Mouse (Mus musculus): ENCODE data around the gene Rspry1. TPM values are rescaled to one million over a fixed set of nuclear protein-coding genes. Genes with fewer than 3 reads are reported as not detected.
A peak's percentile ranks its signal among the peaks of the same experiment; 100 is the strongest.

The Rspry1 gene
- polyA plus RNA-seq (2012; rRNA removed): 11.5 TPM in 2 replicates

GRCm38 (mm10) chr8:94601607-94602385, at the start of gene Rspry1, which contains the start of gene Fam192a:
Rspry1 (plus strand) TSS chr8:94601937.
Fam192a (minus strand) TSS chr8:94601997.
- H3K36me3 ChIP-seq (ENCODE audit: control insufficient read depth, insufficient read depth, low read length): no peaks in the 10 kb centered on the region
- H3K27me3 ChIP-seq (replicated peaks; ENCODE audit: control insufficient read depth, insufficient read depth, low read length): no peaks in the 10 kb centered on the region
- peak; percentile 100 for DNase-seq
- peak within 1 kb of the TSS; percentile 86 for H3K4me3 ChIP-seq (ENCODE audit: insufficient read depth, low read depth, low read length)
- H3K4me1 ChIP-seq (ENCODE audit: control insufficient read depth, insufficient read depth, low read length): peaks cover 8% of the 10 kb centered on the region; the same call in 1 of the 2 replicates
- TF ChIP-seq POLR2A (IDR thresholded peaks at IDR 0.05; ENCODE audit: low read depth, low read length) (peak; percentile 75), CTCF (conservative IDR thresholded peaks at IDR 0.05; ENCODE audit: insufficient read depth, insufficient read length, low read depth, low read length) (no peak)
- peak within 1 kb of the TSS; percentile 80 for H3K27ac ChIP-seq (ENCODE audit: insufficient read depth, low read depth, low read length)
- WGBS: under 1% methylated on average over 55 of the region's 55 CpGs

GRCm38 (mm10) chr8:94552696-94553095, 49.0 kb upstream of the Rspry1 start:
- no peaks in the 10 kb centered on the region for H3K27me3 ChIP-seq (replicated peaks; ENCODE audit: control insufficient read depth, insufficient read depth, low read length)
- no peak overlapping the region for H3K27ac ChIP-seq (ENCODE audit: insufficient read depth, low read depth, low read length)
- H3K4me3 ChIP-seq (ENCODE audit: insufficient read depth, low read depth, low read length): no peak overlapping the region
- no peak for DNase-seq
- 98% methylated on average over 2 of the region's 2 CpGs for WGBS
- no peaks in the 10 kb centered on the region for H3K4me1 ChIP-seq (ENCODE audit: control insufficient read depth, insufficient read depth, low read length)
- TF ChIP-seq CTCF (conservative IDR thresholded peaks at IDR 0.05; ENCODE audit: insufficient read depth, insufficient read length, low read depth, low read length) (no peak), POLR2A (IDR thresholded peaks at IDR 0.05; ENCODE audit: low read depth, low read length) (no peak)
- H3K36me3 ChIP-seq (ENCODE audit: control insufficient read depth, insufficient read depth, low read length): no peaks in the 10 kb centered on the region

DNA sequence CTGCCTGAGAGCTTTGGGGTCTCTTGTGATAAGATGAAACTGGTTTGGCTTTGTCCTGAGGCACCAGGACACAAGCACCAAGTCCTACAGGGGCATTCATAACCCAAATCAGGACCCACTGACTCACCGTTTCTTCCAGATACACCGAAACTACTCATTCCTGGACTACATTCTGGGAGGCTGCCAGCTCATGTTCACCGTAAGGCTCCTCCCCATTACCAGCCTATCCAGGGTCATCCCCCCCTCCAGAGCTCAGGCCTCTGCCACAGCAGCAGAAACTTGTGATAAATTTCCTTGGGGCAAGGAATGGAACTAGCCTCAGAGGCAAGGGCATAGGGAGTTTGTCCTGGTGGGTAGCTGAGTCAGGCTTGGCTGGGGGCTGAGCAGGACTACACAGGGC, 44.5 kb upstream of the Rspry1 start:
- Histone ChIP-seq H3K27me3 (replicated peaks; ENCODE audit: control insufficient read depth, insufficient read depth, low read length) (no peaks in the 10 kb centered on the region), H3K4me3 (ENCODE audit: insufficient read depth, low read depth, low read length) (no peak overlapping the region), H3K36me3 (ENCODE audit: control insufficient read depth, insufficient read depth, low read length) (no peaks in the 10 kb centered on the region), H3K4me1 (ENCODE audit: control insufficient read depth, insufficient read depth, low read length) (no peaks in the 10 kb centered on the region), H3K27ac (ENCODE audit: insufficient read depth, low read depth, low read length) (no peak overlapping the region)
- TF ChIP-seq POLR2A (IDR thresholded peaks at IDR 0.05; ENCODE audit: low read depth, low read length): no peak
- no peak for TF ChIP-seq CTCF (conservative IDR thresholded peaks at IDR 0.05; ENCODE audit: insufficient read depth, insufficient read length, low read depth, low read length)
- WGBS: 60% methylated on average over 3 of the region's 3 CpGs
- DNase-seq: no peak

DNA sequence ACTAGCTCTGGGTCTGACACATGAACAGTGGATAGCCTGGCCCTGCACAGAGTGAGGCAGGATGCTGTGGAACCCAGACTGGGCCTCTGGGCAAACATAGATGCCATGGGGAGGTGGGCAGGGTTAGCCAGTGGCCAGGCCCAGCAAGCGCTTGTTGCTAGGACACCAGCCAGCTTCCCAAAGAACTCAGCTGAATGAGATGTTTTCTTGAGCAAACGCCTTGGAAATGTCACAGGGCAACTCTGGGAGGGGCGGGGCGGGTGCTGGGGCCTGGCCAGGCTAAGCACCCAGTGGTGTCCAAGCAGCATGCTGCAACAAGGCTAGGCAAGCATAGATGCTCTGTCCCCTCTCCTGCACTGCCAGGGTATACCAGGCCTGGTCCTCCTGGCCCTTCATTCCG, 40.5 kb upstream of the Rspry1 start:
- no peaks in the 10 kb centered on the region for H3K4me1 ChIP-seq (ENCODE audit: control insufficient read depth, insufficient read depth, low read length)
- 79% methylated on average over 5 of the region's 5 CpGs for WGBS
- H3K36me3 ChIP-seq (ENCODE audit: control insufficient read depth, insufficient read depth, low read length): no peaks in the 10 kb centered on the region
- H3K27me3 ChIP-seq (replicated peaks; ENCODE audit: control insufficient read depth, insufficient read depth, low read length): no peaks in the 10 kb centered on the region
- no peak for DNase-seq
- TF ChIP-seq POLR2A (IDR thresholded peaks at IDR 0.05; ENCODE audit: low read depth, low read length): no peak
- TF ChIP-seq CTCF (conservative IDR thresholded peaks at IDR 0.05; ENCODE audit: insufficient read depth, insufficient read length, low read depth, low read length): no peak
- no peak overlapping the region for H3K4me3 ChIP-seq (ENCODE audit: insufficient read depth, low read depth, low read length)
- H3K27ac ChIP-seq (ENCODE audit: insufficient read depth, low read depth, low read length): no peak overlapping the region

- no peak for TF ChIP-seq CTCF (conservative IDR thresholded peaks at IDR 0.05; ENCODE audit: insufficient read depth, insufficient read length, low read depth, low read length)
- no peak for TF ChIP-seq POLR2A (IDR thresholded peaks at IDR 0.05; ENCODE audit: low read depth, low read length)
- Histone ChIP-seq H3K27me3 (replicated peaks; ENCODE audit: control insufficient read depth, insufficient read depth, low read length) (no peaks in the 10 kb centered on the region), H3K36me3 (ENCODE audit: control insufficient read depth, insufficient read depth, low read length) (no peaks in the 10 kb centered on the region), H3K27ac (ENCODE audit: insufficient read depth, low read depth, low read length) (no peak overlapping the region), H3K4me1 (ENCODE audit: control insufficient read depth, insufficient read depth, low read length) (0 out of 2 replicates have a peak, but pooled peaks cover 5% of the 10 kb centered on the region), H3K4me3 (ENCODE audit: insufficient read depth, low read depth, low read length) (no peak overlapping the region)
- DNase-seq: no peak
Observed at GRCm38 (mm10) chr8:94564421-94564820, 37.3 kb upstream of the Rspry1 start.

DNA sequence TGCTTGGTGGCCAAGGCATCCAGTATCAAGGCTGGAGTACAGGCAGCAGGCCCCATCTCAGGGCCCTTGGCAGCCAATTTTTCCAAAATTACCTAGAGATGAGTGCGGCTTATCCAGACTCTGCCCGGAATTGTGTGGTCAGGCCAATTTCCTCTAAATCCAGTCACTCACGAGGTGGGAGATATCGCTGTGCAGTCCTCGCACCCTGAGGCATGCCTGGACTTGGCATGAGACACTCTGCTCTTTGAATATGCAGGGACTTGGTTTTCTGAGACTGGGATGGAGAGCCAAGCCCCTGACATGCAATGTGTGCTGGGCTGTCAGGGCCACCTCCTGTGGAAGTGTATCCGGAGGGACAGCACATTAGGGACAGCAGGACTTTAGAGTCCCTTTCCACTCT, 35.7 kb upstream of the Rspry1 start:
- no peak overlapping the region for H3K27ac ChIP-seq (ENCODE audit: insufficient read depth, low read depth, low read length)

DNA sequence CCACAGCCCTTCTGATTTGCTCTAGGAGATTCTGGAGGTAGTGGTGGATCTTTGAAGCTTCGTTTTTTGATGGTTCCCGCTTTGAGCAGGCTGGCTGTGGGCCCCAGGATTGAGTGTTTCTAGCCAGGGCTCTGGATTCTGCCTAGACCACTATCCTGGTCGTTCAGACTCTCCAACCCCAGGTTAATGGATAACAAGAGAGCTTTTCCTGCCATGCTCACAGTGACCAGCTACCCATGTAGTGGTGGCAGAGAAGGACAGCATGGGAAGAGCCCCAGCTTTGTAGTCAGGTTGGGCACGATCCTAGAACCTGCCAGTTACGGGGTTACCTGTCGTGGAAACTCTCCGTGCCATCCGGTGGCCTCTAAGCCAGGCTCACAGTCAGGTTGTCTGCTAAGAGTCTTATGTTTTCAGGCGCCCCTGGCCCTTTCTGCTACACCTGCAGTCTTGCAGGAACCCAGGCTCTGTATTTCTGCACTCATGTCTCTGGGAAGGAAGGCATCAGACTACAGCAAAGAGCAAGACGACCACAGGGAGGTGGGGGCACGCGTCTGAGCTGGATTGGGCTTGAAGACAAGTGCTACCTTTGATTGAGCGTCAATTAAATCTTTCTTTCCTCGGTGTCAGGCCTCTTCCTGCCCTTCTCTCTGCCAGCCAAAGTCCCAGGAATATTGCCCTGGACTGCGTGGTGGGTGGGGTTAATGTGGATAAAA, 35.1 kb upstream of the Rspry1 start:
- WGBS: 47% methylated on average over 15 of the region's 15 CpGs
- TF ChIP-seq POLR2A (IDR thresholded peaks at IDR 0.05; ENCODE audit: low read depth, low read length) (no peak), CTCF (conservative IDR thresholded peaks at IDR 0.05; ENCODE audit: insufficient read depth, insufficient read length, low read depth, low read length) (no peak)
- Histone ChIP-seq H3K4me3 (ENCODE audit: insufficient read depth, low read depth, low read length) (no peak overlapping the region), H3K36me3 (ENCODE audit: control insufficient read depth, insufficient read depth, low read length) (no peaks in the 10 kb centered on the region), H3K27ac (ENCODE audit: insufficient read depth, low read depth, low read length) (no peak overlapping the region), H3K27me3 (replicated peaks; ENCODE audit: control insufficient read depth, insufficient read depth, low read length) (no peaks in the 10 kb centered on the region), H3K4me1 (ENCODE audit: control insufficient read depth, insufficient read depth, low read length) (0 out of 2 replicates have a peak, but pooled peaks cover 5% of the 10 kb centered on the region)
- DNase-seq: peak; percentile 59

More for the DNA sequence above, 35.7 kb upstream of the Rspry1 start:
- Histone ChIP-seq H3K4me1 (ENCODE audit: control insufficient read depth, insufficient read depth, low read length) (0 out of 2 replicates have a peak, but pooled peaks cover 5% of the 10 kb centered on the region), H3K27me3 (replicated peaks; ENCODE audit: control insufficient read depth, insufficient read depth, low read length) (no peaks in the 10 kb centered on the region), H3K36me3 (ENCODE audit: control insufficient read depth, insufficient read depth, low read length) (no peaks in the 10 kb centered on the region), H3K4me3 (ENCODE audit: insufficient read depth, low read depth, low read length) (no peak overlapping the region)
- WGBS: 75% methylated on average over 6 of the region's 6 CpGs
- TF ChIP-seq POLR2A (IDR thresholded peaks at IDR 0.05; ENCODE audit: low read depth, low read length) (no peak), CTCF (conservative IDR thresholded peaks at IDR 0.05; ENCODE audit: insufficient read depth, insufficient read length, low read depth, low read length) (no peak)
- no peak for DNase-seq
